Mouse (Mus musculus) liver, adult 2 months (tissue): Measurements from ENCODE around the gene Ubl4b. TPM values are rescaled to one million over a fixed set of nuclear protein-coding genes. Genes with fewer than 3 reads are reported as not detected.

Experiments used
- DNase-seq: peaks from one replicate; pipeline ENCODE4 v3.0.0-alpha.2; 2011; ENCODE audit warnings: low read depth, low spot score; ENCODE audit errors: extremely low read depth
- H3K27ac ChIP-seq: fragments of 200-500 bp; replicated peaks from 2 replicates; pipeline ENCODE4 v1.5.1; 2012; ENCODE audit warnings: low read depth, mild to moderate bottlenecking, control low read depth, inconsistent platforms, low read length; ENCODE audit not compliant: insufficient read depth
- H3K27me3 ChIP-seq: fragments of 200-500 bp; 2 replicates; pipeline ENCODE4 v1.6.1; 2012; ENCODE audit warnings: mild to moderate bottlenecking, moderate library complexity, low read length, inconsistent platforms; ENCODE audit not compliant: control insufficient read depth, insufficient read depth
- H3K36me3 ChIP-seq: fragments of 200-500 bp; 2 replicates; pipeline ENCODE4 v1.6.1; 2012; ENCODE audit warnings: low read length, inconsistent platforms; ENCODE audit not compliant: control insufficient read depth, insufficient read depth
- H3K4me1 ChIP-seq: fragments of 200-500 bp; 2 replicates; pipeline ENCODE4 v1.6.1; 2011; ENCODE audit warnings: low read length; ENCODE audit not compliant: control insufficient read depth, insufficient read depth
- H3K4me3 ChIP-seq: fragments of 200-500 bp; 2 replicates; pipeline ENCODE4 v1.5.1; 2011; ENCODE audit warnings: low read depth, mild to moderate bottlenecking, control low read depth, low read length, moderate library complexity; ENCODE audit not compliant: insufficient read depth
- H3K79me2 ChIP-seq: fragments of 200-500 bp; 2 replicates; pipeline ENCODE4 v1.6.1; 2012; ENCODE audit warnings: inconsistent platforms, mild to moderate bottlenecking, low read length, moderate library complexity; ENCODE audit not compliant: control insufficient read depth, insufficient read depth
- H3K9ac ChIP-seq: fragments of 200-500 bp; 2 replicates; pipeline ENCODE4 v1.6.1; 2012; ENCODE audit warnings: low read depth, mild to moderate bottlenecking, control low read depth, inconsistent platforms, low read length
- CTCF ChIP-seq: fragments of 200-500 bp; IDR thresholded peaks from 2 replicates; pipeline ENCODE4 v1.5.1; 2011; ENCODE audit warnings: low read depth, low read length, control low read depth
- POLR2A ChIP-seq: fragments of 200-500 bp; IDR thresholded peaks from 2 replicates; pipeline ENCODE4 v1.6.1; 2011; ENCODE audit warnings: low read length, control low read depth; ENCODE audit not compliant: insufficient read depth; ENCODE audit errors: extremely low read depth
- WGBS: fragments of 180-500 bp; shearing (Covaris S2); methylation state at CpG from one replicate; pipeline ENCODE4 v1.1.7; 2018; 5-methylcytosine and 5-hydroxymethylcytosine counted together
- polyA plus RNA-seq: library from polyadenylated mRNA; depleted of rRNA; stranded (reverse); fragments of >200 nt; gene quantifications from 2 replicates; pipeline ENCODE4 v1.2.3, GENCODE M21; 2012
- total RNA-seq: library from RNA; depleted of rRNA; stranded (reverse); fragments of >200 nt; gene quantifications from 2 replicates; pipeline ENCODE4 v1.2.3, GENCODE M21; 2014

The Ubl4b gene
- total and polyA plus RNA-seq, 2 experiments: not detected

DNA sequence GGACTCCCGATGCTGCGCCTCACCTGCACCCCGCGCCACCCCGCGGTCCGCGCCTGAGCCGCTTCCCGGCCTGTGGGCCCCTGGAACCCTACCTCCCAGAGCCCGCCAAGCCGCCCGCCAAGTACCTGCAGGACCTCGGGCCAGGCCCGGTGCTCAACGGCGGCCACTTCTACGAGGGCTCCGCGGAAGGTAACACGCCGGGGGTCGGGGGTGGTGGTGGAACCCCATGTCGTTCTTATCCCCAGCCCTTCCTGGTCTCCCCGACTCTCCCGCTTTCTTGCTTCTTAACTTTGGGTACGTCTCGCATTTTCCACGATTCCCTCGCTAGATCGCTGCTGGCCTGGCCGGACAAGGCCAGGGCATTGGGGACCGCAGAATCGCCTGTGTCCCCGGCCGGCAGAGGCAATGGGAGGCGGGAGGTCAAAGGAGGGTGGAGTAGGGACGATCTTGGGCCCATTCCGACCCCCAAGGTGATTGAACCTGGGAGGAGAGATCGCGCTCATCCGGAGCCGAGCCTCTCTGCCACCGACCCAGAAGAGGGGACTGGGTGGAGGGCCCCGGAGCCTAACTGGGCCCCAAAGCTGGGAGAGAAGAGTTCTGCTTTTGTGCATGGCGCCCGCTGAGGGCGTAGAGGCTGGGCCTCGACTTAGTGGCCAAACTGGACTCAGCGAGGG is 40.5 kb upstream of the Ubl4b start:
- no peak for DNase-seq
- H3K27me3 ChIP-seq: peaks cover 31% of the 10 kb centered on the region
- H3K27ac ChIP-seq: no peak overlapping the region
- H3K9ac ChIP-seq: no peak overlapping the region
- TF ChIP-seq CTCF: no peak
- TF ChIP-seq POLR2A: no peak
- H3K79me2 ChIP-seq: no peaks in the 10 kb centered on the region
- 3% methylated on average over 50 of the region's 50 CpGs for WGBS
- H3K36me3 ChIP-seq: no peaks in the 10 kb centered on the region
- H3K4me1 ChIP-seq: no peaks in the 10 kb centered on the region; the same call in 1 of the 2 replicates
- H3K4me3 ChIP-seq: no peak overlapping the region

DNA sequence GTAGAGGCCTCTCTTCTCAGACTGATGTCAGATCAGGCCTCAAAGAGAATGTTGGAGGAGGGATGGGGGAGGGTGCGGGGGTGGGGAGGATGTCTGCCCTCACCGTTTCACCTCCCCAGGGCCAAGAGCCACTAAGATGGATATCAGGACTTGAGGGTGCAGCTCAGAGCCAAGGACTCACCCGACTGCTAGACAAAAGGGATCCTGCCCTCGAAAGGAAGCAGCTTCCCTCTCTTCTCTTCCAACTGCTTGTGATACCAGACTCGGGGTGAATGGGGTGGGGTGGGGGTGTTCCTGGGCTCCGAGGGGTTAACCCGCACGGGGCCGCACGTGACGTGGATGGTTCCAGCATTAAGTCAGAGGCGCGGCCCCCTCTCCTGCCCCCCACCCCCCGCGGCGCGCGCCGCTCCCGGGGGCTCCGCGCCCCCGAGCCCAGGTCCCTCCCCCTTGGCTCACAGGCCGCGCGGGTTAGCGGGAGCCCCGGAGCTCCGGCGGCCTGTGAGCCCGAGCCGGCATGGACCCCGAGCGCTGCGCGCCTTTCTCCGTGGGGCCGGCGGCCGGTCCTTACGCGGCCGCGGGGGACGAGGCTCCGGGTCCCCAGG is 39.9 kb upstream of the Ubl4b start, which contains the start of gene Alx3:
TSS of gene Alx3 (plus strand) at position 370 of the 602 bp plus-strand sequence.
- peaks cover 31% of the 10 kb centered on the region for H3K27me3 ChIP-seq
- H3K9ac ChIP-seq: no peak within 1 kb of the TSS
- no peak within 1 kb of the TSS for H3K27ac ChIP-seq
- no peak for DNase-seq
- H3K4me1 ChIP-seq: no peaks in the 10 kb centered on the region; the same call in 1 of the 2 replicates
- H3K4me3 ChIP-seq: no peak within 1 kb of the TSS
- no peaks in the 10 kb centered on the region for H3K36me3 ChIP-seq
- WGBS: 6% methylated on average over 31 of the region's 46 CpGs
- no peak for TF ChIP-seq POLR2A
- TF ChIP-seq CTCF: no peak
- H3K79me2 ChIP-seq: no peaks in the 10 kb centered on the region

DNA sequence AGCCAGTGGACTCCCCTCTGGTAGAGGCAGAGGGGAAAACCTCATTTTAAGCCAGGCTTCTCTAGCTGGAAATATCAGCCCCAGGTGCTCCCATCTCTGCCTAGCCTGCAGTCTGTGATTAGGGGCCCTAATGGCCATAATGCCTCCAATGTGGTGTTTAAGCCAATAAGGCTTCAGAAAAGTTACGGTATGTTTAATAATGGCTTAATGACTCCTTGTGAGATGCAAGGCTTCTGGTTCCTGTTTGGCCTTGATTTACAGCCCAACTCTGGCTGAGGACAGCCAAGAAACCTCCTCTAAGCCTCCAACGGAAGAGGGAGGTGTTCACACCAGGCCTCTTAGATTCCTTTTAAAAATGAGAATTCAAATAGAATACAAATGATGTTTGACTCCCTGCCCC is 38.8 kb upstream of the Ubl4b start:
- TF ChIP-seq POLR2A (no peak), CTCF (no peak)
- DNase-seq: no peak
- H3K79me2 ChIP-seq: no peaks in the 10 kb centered on the region
- H3K36me3 ChIP-seq: no peaks in the 10 kb centered on the region
- H3K27me3 ChIP-seq: peaks cover 31% of the 10 kb centered on the region
- H3K27ac ChIP-seq: no peak overlapping the region
- H3K4me1 ChIP-seq: no peaks in the 10 kb centered on the region; the same call in 1 of the 2 replicates
- no peak overlapping the region for H3K9ac ChIP-seq
- WGBS: 75% methylated on average over 2 of the region's 2 CpGs
- H3K4me3 ChIP-seq: no peak overlapping the region

DNA sequence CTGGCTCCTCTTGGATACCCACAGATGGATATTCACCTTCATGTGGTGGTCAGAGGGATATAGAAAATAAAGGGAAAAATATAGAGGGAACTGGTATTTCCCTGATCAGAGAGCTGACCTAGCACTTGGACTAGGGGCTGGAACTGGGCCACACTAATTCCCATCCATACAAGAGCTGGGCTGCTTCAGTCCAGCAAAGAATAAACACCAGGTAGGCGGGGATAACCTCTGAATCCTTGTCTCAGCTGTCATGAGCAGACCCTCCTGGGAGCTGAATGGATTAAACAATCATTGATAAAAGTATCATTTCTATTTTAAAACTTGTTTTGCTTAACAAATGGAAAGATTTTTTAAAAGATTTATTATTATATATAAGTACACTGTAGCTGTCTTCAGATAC is 36.7 kb upstream of the Ubl4b start:
- Histone ChIP-seq H3K27me3 (peaks cover 27% of the 10 kb centered on the region), H3K27ac (no peak overlapping the region)

DNA sequence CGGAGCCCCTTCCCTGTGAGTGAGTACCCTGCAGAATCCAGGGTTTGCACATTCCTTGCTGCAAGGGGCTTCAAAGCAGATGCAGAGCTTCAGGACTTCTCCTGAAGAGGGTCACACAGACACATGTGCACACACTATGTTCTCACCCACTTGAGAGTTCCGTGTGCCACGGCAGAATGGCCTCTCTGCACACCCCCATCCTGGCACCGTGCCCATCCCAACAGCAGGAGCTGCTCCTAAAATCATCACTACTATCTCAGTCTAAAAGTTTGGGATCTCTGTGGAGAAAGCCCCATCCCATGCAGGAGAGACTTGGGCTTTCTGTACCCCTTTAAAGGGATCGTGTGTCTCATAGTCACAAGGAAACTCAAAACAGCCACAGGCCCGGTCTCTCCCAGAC is 31.6 kb upstream of the Ubl4b start:
- 69% methylated on average over 6 of the region's 6 CpGs for WGBS
- Histone ChIP-seq H3K36me3 (no peaks in the 10 kb centered on the region), H3K79me2 (no peaks in the 10 kb centered on the region), H3K4me3 (no peak overlapping the region), H3K27ac (no peak overlapping the region), H3K27me3 (peaks cover 14% of the 10 kb centered on the region; the same call in 1 of the 2 replicates), H3K9ac (no peak overlapping the region), H3K4me1 (no peaks in the 10 kb centered on the region)
- TF ChIP-seq POLR2A (no peak), CTCF (no peak)
- no peak for DNase-seq

More for the DNA sequence above, 36.7 kb upstream of the Ubl4b start:
- Histone ChIP-seq H3K4me1 (no peaks in the 10 kb centered on the region; the same call in 1 of the 2 replicates), H3K36me3 (no peaks in the 10 kb centered on the region), H3K4me3 (no peak overlapping the region), H3K79me2 (no peaks in the 10 kb centered on the region), H3K9ac (no peak overlapping the region)
- no peak for DNase-seq
- WGBS: 53% methylated on average over 1 of the region's 1 CpGs
- TF ChIP-seq CTCF: no peak
- no peak for TF ChIP-seq POLR2A

DNA sequence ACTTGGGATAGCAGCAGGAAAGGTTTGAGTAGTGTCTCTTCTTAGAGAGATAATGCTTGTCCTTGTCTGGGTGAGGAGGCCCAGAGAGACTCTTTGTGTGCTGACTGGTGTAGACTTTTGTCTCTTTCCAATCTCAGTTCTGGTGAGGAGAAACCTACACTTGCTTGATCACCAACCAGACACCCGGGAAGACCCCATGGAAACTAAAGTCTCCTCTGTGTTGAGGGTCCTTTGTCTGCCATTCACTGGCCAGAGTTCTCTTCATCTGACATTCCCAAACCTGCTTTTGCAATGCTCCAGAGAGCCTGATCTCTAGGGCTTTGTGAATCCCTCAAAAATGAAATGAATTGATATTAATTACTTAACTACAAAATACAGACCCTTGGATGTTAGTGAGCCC is 29.0 kb upstream of the Ubl4b start:
- Histone ChIP-seq H3K9ac (no peak overlapping the region), H3K4me3 (no peak overlapping the region), H3K79me2 (no peaks in the 10 kb centered on the region), H3K4me1 (no peaks in the 10 kb centered on the region), H3K36me3 (no peaks in the 10 kb centered on the region), H3K27ac (no peak overlapping the region), H3K27me3 (peaks cover 26% of the 10 kb centered on the region)
- DNase-seq: no peak
- no peak for TF ChIP-seq POLR2A
- no peak for TF ChIP-seq CTCF
- 26% methylated on average over 1 of the region's 1 CpGs for WGBS
